Mouse (Mus musculus): ENCODE results near the gene Hist1h2bf. TPM values are rescaled to one million over a fixed set of nuclear protein-coding genes. Genes with fewer than 3 reads are reported as not detected.
"Not testable (repeated sequence)": the region's sequence is repeated elsewhere in the genome, so short reads cannot be mapped to it uniquely, and the experiment has no call there.

Hist1h2bf gene
- total RNA-seq (2012; rRNA removed) (1,093 and 1,255 TPM in 2 replicates), polyA plus RNA-seq (2012; ENCODE audit: insufficient read depth in 1 of 2, insufficient read length in 2 of 2, low read depth in 1 of 2, low replicate concordance in 2 of 2, missing spikeins in 1 of 2) (1 to 10 TPM in 1 of 2 experiments, not detected in 1; 2.2 TPM)

- DNase-seq (ENCODE audit: low read depth, low spot score): peak; percentile 99
- Histone ChIP-seq H3K36me3 (ENCODE audit: control insufficient read depth in 1 of 2, insufficient read depth in 2 of 2, low read length in 2 of 2) (peaks cover 0 to 28% of the 10 kb centered on the region in 2 experiments; a peak in 2 of 4 replicates), H3K9ac (ENCODE audit: control insufficient read depth, low read depth, low read length, poor library complexity, severe bottlenecking) (peak within 1 kb of the TSS; percentile 99), H3K4me3 (ENCODE audit: control insufficient read depth in 1 of 2, insufficient read depth in 1 of 2, low read depth in 2 of 2, low read length in 2 of 2) (peak within 1 kb of the TSS; percentile 14 to 58), H3K27ac (ENCODE audit: control insufficient read depth, low read depth, low read length) (peak within 1 kb of the TSS; percentile 98)
- H3K79me2 ChIP-seq (ENCODE audit: control insufficient read depth, insufficient read depth, low read length, poor library complexity); H3K27me3 ChIP-seq (ENCODE audit: control insufficient read depth in 1 of 2, insufficient read depth in 2 of 2, low read length in 2 of 2); H3K9me3 ChIP-seq (replicated peaks; ENCODE audit: insufficient read depth, low read length); H3K4me1 ChIP-seq (ENCODE audit: control insufficient read depth in 1 of 2, insufficient read depth in 2 of 2, low read length in 2 of 2): not testable (repeated sequence)
- TF ChIP-seq TBP (IDR thresholded peaks at IDR 0.05; ENCODE audit: low read depth, low read length) (peak; percentile 98), POLR2AphosphoS5 (IDR thresholded peaks at IDR 0.05; ENCODE audit: borderline replicate concordance, low read depth, low read length) (peak; percentile 52; the same call in 1 of the 2 replicates), UBTF (IDR thresholded peaks at IDR 0.05; ENCODE audit: borderline replicate concordance, insufficient read depth, low read depth, low read length) (0 out of 2 replicates have a peak, but pooled peaks have one; percentile 51), POLR2A (IDR thresholded peaks at IDR 0.05; ENCODE audit: control insufficient read depth in 1 of 2, insufficient read depth in 1 of 2, low read depth in 1 of 2, low read length in 2 of 2, poor library complexity in 1 of 2) (peak in 1 of 2 experiments; percentile 79; a peak in 3 of 4 replicates)
These were observed at the start of gene Hist1h2bf, which contains the start of gene Hist1h2ad for GRCm38 (mm10) chr13:23573898-23574524. TSS of gene Hist1h2bf (minus strand) at chr13:23574196. TSS of gene Hist1h2ad (plus strand) at chr13:23574381.

DNA sequence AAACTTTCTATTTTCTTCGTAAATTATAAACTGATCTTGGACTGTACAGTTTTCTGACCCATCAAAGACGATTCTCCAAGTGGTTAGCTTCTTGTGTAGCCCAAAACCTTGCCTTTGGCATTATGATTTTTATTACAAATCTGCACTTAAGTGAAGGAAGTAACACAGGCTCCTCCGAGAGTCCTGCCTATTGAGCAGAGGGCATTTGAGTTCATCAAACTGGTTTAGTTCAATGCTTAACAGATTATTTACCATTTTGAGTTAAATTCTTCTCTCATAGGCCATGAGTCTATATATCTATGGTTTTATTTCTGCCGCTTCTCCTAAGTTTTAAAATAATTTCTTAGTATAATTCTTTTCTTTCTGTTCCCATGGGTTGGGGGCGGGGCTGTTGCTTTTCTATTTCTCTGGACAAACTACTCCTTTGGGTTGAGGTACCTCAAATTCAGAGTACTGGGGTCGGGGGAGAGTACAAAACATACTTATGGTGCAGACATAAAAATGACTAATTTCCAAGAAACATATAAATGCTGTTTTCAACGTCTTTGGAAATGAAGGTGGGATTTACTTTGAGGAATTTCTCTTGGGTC is 49.0 kb upstream of the Hist1h2bf start:
- peaks cover 0 to 2% of the 10 kb centered on the region in 2 experiments; a peak in 1 of 4 replicates for H3K27me3 ChIP-seq (ENCODE audit: control insufficient read depth in 1 of 2, insufficient read depth in 2 of 2, low read length in 2 of 2)
- no peak for TF ChIP-seq USF1 (IDR thresholded peaks at IDR 0.05; ENCODE audit: low read depth, low read length)
- H3K27ac ChIP-seq (ENCODE audit: control insufficient read depth, low read depth, low read length): peak overlapping the region; percentile 63; the same call in 1 of the 2 replicates
- DNase-seq (ENCODE audit: low read depth, low spot score): no peak
- H3K79me2 ChIP-seq (ENCODE audit: control insufficient read depth, insufficient read depth, low read length, poor library complexity): peaks cover 2% of the 10 kb centered on the region; the same call in 1 of the 2 replicates
- H3K9me3 ChIP-seq (replicated peaks; ENCODE audit: insufficient read depth, low read length): no peaks in the 10 kb centered on the region
- H3K9ac ChIP-seq (ENCODE audit: control insufficient read depth, low read depth, low read length, poor library complexity, severe bottlenecking): peak overlapping the region; percentile 69
- peaks cover 0 to 9% of the 10 kb centered on the region in 2 experiments; a peak in 2 of 4 replicates for H3K36me3 ChIP-seq (ENCODE audit: control insufficient read depth in 1 of 2, insufficient read depth in 2 of 2, low read length in 2 of 2)
- peak overlapping the region; percentile 49 to 52 for H3K4me3 ChIP-seq (ENCODE audit: control insufficient read depth in 1 of 2, insufficient read depth in 1 of 2, low read depth in 2 of 2, low read length in 2 of 2)
- peaks cover 0 to 10% of the 10 kb centered on the region in 2 experiments; a peak in 2 of 4 replicates for H3K4me1 ChIP-seq (ENCODE audit: control insufficient read depth in 1 of 2, insufficient read depth in 2 of 2, low read length in 2 of 2)

GRCm38 (mm10) chr13:23622175-23622671 is 48.2 kb upstream of the Hist1h2bf start, which contains the start of gene Hist1h1e:
TSS of gene Hist1h1e (minus strand) at chr13:23622558.
- Histone ChIP-seq H3K9ac (ENCODE audit: control insufficient read depth, low read depth, low read length, poor library complexity, severe bottlenecking) (peak within 1 kb of the TSS; percentile 88), H3K4me3 (ENCODE audit: control insufficient read depth in 1 of 2, insufficient read depth in 1 of 2, low read depth in 2 of 2, low read length in 2 of 2) (peak within 1 kb of the TSS; percentile 49 to 52), H3K27ac (ENCODE audit: control insufficient read depth, low read depth, low read length) (peak within 1 kb of the TSS; percentile 95)
- not testable (repeated sequence) for H3K4me1 ChIP-seq (ENCODE audit: control insufficient read depth in 1 of 2, insufficient read depth in 2 of 2, low read length in 2 of 2); H3K9me3 ChIP-seq (replicated peaks; ENCODE audit: insufficient read depth, low read length); H3K36me3 ChIP-seq (ENCODE audit: control insufficient read depth in 1 of 2, insufficient read depth in 2 of 2, low read length in 2 of 2); H3K79me2 ChIP-seq (ENCODE audit: control insufficient read depth, insufficient read depth, low read length, poor library complexity); H3K27me3 ChIP-seq (ENCODE audit: control insufficient read depth in 1 of 2, insufficient read depth in 2 of 2, low read length in 2 of 2)
- TF ChIP-seq POLR2AphosphoS2 (IDR thresholded peaks at IDR 0.05; ENCODE audit: low read length): peak; percentile 86; the same call in 1 of the 2 replicates
- TF ChIP-seq TCF12 (IDR thresholded peaks at IDR 0.05; ENCODE audit: low read depth, low read length): peak; percentile 88
- peak; percentile 9 for TF ChIP-seq MXI1 (IDR thresholded peaks at IDR 0.05; ENCODE audit: low read depth, low read length)
- TF ChIP-seq NELFE (IDR thresholded peaks at IDR 0.05; ENCODE audit: low read depth, low read length): peak; percentile 99
- TF ChIP-seq SIN3A (IDR thresholded peaks at IDR 0.05; ENCODE audit: low read length): peak; percentile 62; the same call in 1 of the 2 replicates
- peak; percentile 79 to 82; a peak in 3 of 4 replicates for TF ChIP-seq POLR2A (IDR thresholded peaks at IDR 0.05; ENCODE audit: control insufficient read depth in 1 of 2, insufficient read depth in 1 of 2, low read depth in 1 of 2, low read length in 2 of 2, poor library complexity in 1 of 2)
- peak; percentile 100 for TF ChIP-seq ZMIZ1 (IDR thresholded peaks at IDR 0.05; ENCODE audit: low read depth, low read length)
- TF ChIP-seq HCFC1 (IDR thresholded peaks at IDR 0.05; ENCODE audit: low read depth, low read length): peak; percentile 63; the same call in 1 of the 2 replicates
- TF ChIP-seq EP300 (IDR thresholded peaks at IDR 0.05; ENCODE audit: low read depth in 1 of 2, low read length in 2 of 2): 0 out of 4 replicates have a peak, but pooled peaks of 1 of the 2 experiments have one; percentile 32
- TF ChIP-seq TBP (IDR thresholded peaks at IDR 0.05; ENCODE audit: low read depth, low read length): peak; percentile 99
- TF ChIP-seq ELF1 (IDR thresholded peaks at IDR 0.05; ENCODE audit: low read depth, low read length): peak; percentile 46; the same call in 1 of the 2 replicates
- peak; percentile 26; the same call in 1 of the 2 replicates for TF ChIP-seq CHD1 (IDR thresholded peaks at IDR 0.05; ENCODE audit: low read depth, low read length)
- TF ChIP-seq E2F4 (IDR thresholded peaks at IDR 0.05; ENCODE audit: borderline replicate concordance, low read depth, low read length): peak; percentile 44; the same call in 1 of the 2 replicates
- peak; percentile 11; the same call in 1 of the 2 replicates for TF ChIP-seq UBTF (IDR thresholded peaks at IDR 0.05; ENCODE audit: borderline replicate concordance, insufficient read depth, low read depth, low read length)
- TF ChIP-seq POLR2AphosphoS5 (IDR thresholded peaks at IDR 0.05; ENCODE audit: borderline replicate concordance, low read depth, low read length): 0 out of 2 replicates have a peak, but pooled peaks have one; percentile 76
- peak; percentile 90 for DNase-seq (ENCODE audit: low read depth, low spot score)

All from MEL (cell line).